Mouse (Mus musculus): Measurements from ENCODE around the gene Lca5l.

DNA sequence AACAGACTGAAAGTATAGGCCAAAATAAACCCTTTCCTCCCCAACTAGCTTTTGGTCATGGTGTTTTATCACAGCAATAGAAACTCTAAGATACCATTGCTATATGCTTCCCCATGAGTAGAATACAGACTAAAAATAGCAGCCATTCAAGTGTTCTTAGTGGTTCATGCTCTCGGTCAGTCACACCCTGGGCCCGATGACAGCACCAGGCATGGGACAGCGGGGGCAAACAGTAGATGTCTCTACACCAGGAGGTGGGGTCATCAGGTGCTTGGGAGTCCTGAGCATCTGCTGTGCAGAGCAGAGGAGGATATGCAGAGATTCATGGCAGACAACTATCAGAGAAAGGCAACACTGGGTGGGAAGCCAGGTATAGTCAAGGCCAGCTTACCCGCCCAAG lies 21.0 kb upstream of the Lca5l start:
- TF ChIP-seq POLR2A (IDR thresholded peaks at IDR 0.05; ENCODE audit: control insufficient read depth, extremely low read depth, insufficient read depth, low read length, poor library complexity) (no peak), CTCF (IDR thresholded peaks at IDR 0.05; ENCODE audit: borderline replicate concordance, control insufficient read depth, extremely low read depth, insufficient read depth, low read length, poor library complexity) (no peak)
